Mouse (Mus musculus): Measurements from ENCODE around the gene Hhat.

DNA sequence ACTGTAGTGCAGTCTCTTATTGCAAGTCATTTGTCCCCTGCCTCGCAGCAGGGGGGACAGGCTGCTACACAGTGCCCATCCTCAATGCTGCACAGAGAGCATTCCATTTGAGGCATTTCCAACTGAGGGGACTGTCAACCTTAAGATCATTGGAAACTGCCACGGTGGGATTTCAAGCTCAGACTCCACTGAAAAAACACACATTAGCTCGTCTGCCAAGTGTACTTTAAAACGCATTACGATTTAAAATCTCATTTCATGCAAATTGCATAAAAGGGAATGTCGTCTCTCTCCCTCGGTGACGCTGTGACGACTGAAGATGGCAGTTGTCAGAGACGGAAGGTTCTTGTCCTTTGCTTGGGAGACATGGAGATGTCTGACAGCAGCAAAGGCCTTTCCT, 50.9 kb downstream of the Hhat start:
- TF ChIP-seq GATA1 (IDR thresholded peaks at IDR 0.05; ENCODE audit: low read length) (no peak), TAL1 (IDR thresholded peaks at IDR 0.05; ENCODE audit: low read length) (no peak)

Measured in erythroblast, embryonic 14.5 days (primary cell).